Mouse (Mus musculus) hindbrain, embryonic 12.5 days (tissue): Measurements from ENCODE around the gene Olfr766-ps1. TPM values are rescaled to one million over a fixed set of nuclear protein-coding genes. Genes with fewer than 3 reads are reported as not detected.

Source experiments
- polyA plus RNA-seq: library from polyadenylated mRNA; unstranded; fragments of >200 nt; fragmentation: Nextera tagmentation; extraction: Ambion mirVana; gene quantifications from 2 replicates; pipeline ENCODE4 v1.2.1, GENCODE M21; 2016

Olfr766-ps1 gene
- polyA plus RNA-seq, 1 experiment from 2014 or later: not detected

Other genes with a start within 250 kb of the Olfr766-ps1 start
- gene Ormdl2, start 247.3 kb downstream of the Olfr766-ps1 start, polyA plus RNA-seq: 26.3 and 41.4 TPM in 2 replicates
- gene Gdf11, start 177.3 kb downstream of the Olfr766-ps1 start, polyA plus RNA-seq: 10.7 and 11.5 TPM in 2 replicates
- 258 and 273 TPM in 2 replicates for gene Cd63, start 168.0 kb downstream of the Olfr766-ps1 start, polyA plus RNA-seq
- gene Rdh5, start 146.1 kb downstream of the Olfr766-ps1 start, polyA plus RNA-seq: 11.3 and 15.7 TPM in 2 replicates
- gene Bloc1s1, start 144.9 kb downstream of the Olfr766-ps1 start, polyA plus RNA-seq: 210 and 235 TPM in 2 replicates
- gene Itga7, start 135.2 kb downstream of the Olfr766-ps1 start, polyA plus RNA-seq: 3.6 and 4.4 TPM in 2 replicates
- not detected in 2 replicates for gene Mettl7b, start 108.0 kb downstream of the Olfr766-ps1 start, polyA plus RNA-seq
- gene Olfr9, start 79.5 kb downstream of the Olfr766-ps1 start, polyA plus RNA-seq: not detected in 2 replicates
- gene Olfr763, start 58.2 kb downstream of the Olfr766-ps1 start, polyA plus RNA-seq: not detected in 2 replicates
- gene Olfr764-ps1, start 29.1 kb downstream of the Olfr766-ps1 start, polyA plus RNA-seq: not detected in 2 replicates
- gene Olfr765, start 19.0 kb downstream of the Olfr766-ps1 start, polyA plus RNA-seq: not detected in 2 replicates
- gene Olfr767, start 13.9 kb upstream of the Olfr766-ps1 start, polyA plus RNA-seq: not detected in 2 replicates
- gene Olfr768, start 30.4 kb upstream of the Olfr766-ps1 start, polyA plus RNA-seq: not detected in 2 replicates
- gene Olfr769, start 48.9 kb upstream of the Olfr766-ps1 start, polyA plus RNA-seq: not detected in 2 replicates
- not detected in 2 replicates for gene Olfr770, start 70.0 kb upstream of the Olfr766-ps1 start, polyA plus RNA-seq
- not detected in 2 replicates for gene Olfr771, start 95.8 kb upstream of the Olfr766-ps1 start, polyA plus RNA-seq
- not detected in 2 replicates for gene Olfr772, start 108.9 kb upstream of the Olfr766-ps1 start, polyA plus RNA-seq
- not detected in 2 replicates for gene Olfr773, start 118.4 kb upstream of the Olfr766-ps1 start, polyA plus RNA-seq
- not detected in 2 replicates for gene Olfr774, start 167.2 kb upstream of the Olfr766-ps1 start, polyA plus RNA-seq
- not detected in 2 replicates for gene Olfr775, start 179.4 kb upstream of the Olfr766-ps1 start, polyA plus RNA-seq
- gene Olfr776, start 190.2 kb upstream of the Olfr766-ps1 start, polyA plus RNA-seq: not detected in 2 replicates
- gene Olfr777, start 202.5 kb upstream of the Olfr766-ps1 start, polyA plus RNA-seq: not detected in 2 replicates
- gene Olfr780, start 249.1 kb upstream of the Olfr766-ps1 start, polyA plus RNA-seq: not detected in 2 replicates